Mouse (Mus musculus) forebrain, embryonic 11.5 days (tissue): ENCODE results near the gene Ica1. TPM values are rescaled to one million over a fixed set of nuclear protein-coding genes. Genes with fewer than 3 reads are reported as not detected.

Source experiments
- ATAC-seq: fragments of 200-750 bp; cut with Nextera tagmentation; replicated peaks from 2 replicates; pipeline ENCODE4 v1.8.0; 2017; ENCODE audit warnings: moderate TSS enrichment; ENCODE audit not compliant: low FRiP score
- DNase-seq: peaks from one replicate; pipeline ENCODE4 v3.0.0-alpha.2; 2017; ENCODE audit warnings: low spot score
- H3K27ac ChIP-seq: fragments of 300-500 bp; sonication (generic); 2 replicates; pipeline ENCODE4 v1.5.1; 2014; ENCODE audit warnings: low read depth, low read length
- H3K27me3 ChIP-seq: fragments of 300-500 bp; sonication (generic); 2 replicates; pipeline ENCODE4 v1.6.1; 2014; ENCODE audit warnings: mild to moderate bottlenecking, low read length, mixed read lengths; ENCODE audit not compliant: control insufficient read depth, insufficient read depth
- H3K36me3 ChIP-seq: fragments of 300-500 bp; sonication (generic); 2 replicates; pipeline ENCODE4 v1.6.1; 2014; ENCODE audit warnings: mild to moderate bottlenecking, low read length, moderate library complexity, mixed read lengths; ENCODE audit not compliant: control insufficient read depth, insufficient read depth
- H3K4me1 ChIP-seq: fragments of 300-500 bp; sonication (generic); replicated peaks from 2 replicates; pipeline ENCODE4 v1.6.1; 2014; ENCODE audit warnings: low read length, mixed read lengths; ENCODE audit not compliant: control insufficient read depth, insufficient read depth
- H3K4me2 ChIP-seq: fragments of 300-500 bp; sonication (generic); 2 replicates; pipeline ENCODE4 v1.6.1; 2014; ENCODE audit warnings: low read depth, mild to moderate bottlenecking, low read length, moderate library complexity, mixed read lengths; ENCODE audit not compliant: severe bottlenecking
- H3K4me3 ChIP-seq: fragments of 300-500 bp; sonication (generic); 2 replicates; pipeline ENCODE4 v1.5.1; 2014; ENCODE audit warnings: low read depth, low read length
- H3K9ac ChIP-seq: fragments of 300-500 bp; sonication (generic); 2 replicates; pipeline ENCODE4 v1.6.1; 2014; ENCODE audit warnings: low read length
- H3K9me3 ChIP-seq: fragments of 300-500 bp; sonication (generic); 2 replicates; pipeline ENCODE4 v1.6.1; 2016; ENCODE audit warnings: low read length, mixed read lengths; ENCODE audit not compliant: control insufficient read depth
- WGBS: fragments of 180-500 bp; shearing (Covaris S2); extraction: QIAGEN DNeasy Blood & Tissue Kit; methylation state at CpG from one replicate; pipeline ENCODE4 v1.1.7; 2014; 5-methylcytosine and 5-hydroxymethylcytosine counted together
- polyA plus RNA-seq: library from polyadenylated mRNA; unstranded; fragments of >200 nt; fragmentation: Nextera tagmentation; extraction: Ambion mirVana; gene quantifications from 2 replicates; pipeline ENCODE4 v1.2.1, GENCODE M21; 2014

The Ica1 gene
- polyA plus RNA-seq, 1 experiment from 2014 or later: 13.2 TPM

- ATAC-seq (0 out of 2 replicates have a peak, but pooled peaks have one; percentile 15), DNase-seq (no peak)
- Histone ChIP-seq H3K9ac (no peak overlapping the region), H3K4me2 (no peak overlapping the region), H3K27ac (no peak overlapping the region), H3K4me1 (peaks cover 10% of the 10 kb centered on the region), H3K36me3 (no peaks in the 10 kb centered on the region), H3K27me3 (no peaks in the 10 kb centered on the region), H3K9me3 (no peaks in the 10 kb centered on the region), H3K4me3 (no peak overlapping the region)
- WGBS: 62% methylated on average over 3 of the region's 3 CpGs
These were observed 115.1 kb downstream of the Ica1 start for GRCm38 (mm10) chr6:8663092-8663740.

- no peak overlapping the region for H3K9ac ChIP-seq
- H3K36me3 ChIP-seq: no peaks in the 10 kb centered on the region
- H3K4me2 ChIP-seq: no peak overlapping the region
- H3K4me1 ChIP-seq: peaks cover 10% of the 10 kb centered on the region
- ATAC-seq: no peak
- H3K27me3 ChIP-seq: no peaks in the 10 kb centered on the region
- H3K4me3 ChIP-seq: no peak overlapping the region
- no peak overlapping the region for H3K27ac ChIP-seq
- WGBS: 24% methylated on average over 4 of the region's 4 CpGs
- no peak for DNase-seq
- H3K9me3 ChIP-seq: no peaks in the 10 kb centered on the region
These were observed 116.9 kb downstream of the Ica1 start for GRCm38 (mm10) chr6:8661404-8661803.

GRCm38 (mm10) chr6:8660076-8660475, 118.2 kb downstream of the Ica1 start:
- no peaks in the 10 kb centered on the region for H3K27me3 ChIP-seq
- no peak overlapping the region for H3K4me3 ChIP-seq
- 84% methylated on average over 2 of the region's 2 CpGs for WGBS
- H3K27ac ChIP-seq: no peak overlapping the region
- ATAC-seq (no peak), DNase-seq (no peak)
- H3K36me3 ChIP-seq: no peaks in the 10 kb centered on the region
- H3K4me1 ChIP-seq: peaks cover 10% of the 10 kb centered on the region
- no peaks in the 10 kb centered on the region for H3K9me3 ChIP-seq
- no peak overlapping the region for H3K4me2 ChIP-seq
- no peak overlapping the region for H3K9ac ChIP-seq

- H3K4me3 ChIP-seq: no peak overlapping the region
- no peak overlapping the region for H3K4me2 ChIP-seq
- no peak overlapping the region for H3K27ac ChIP-seq
- H3K27me3 ChIP-seq: no peaks in the 10 kb centered on the region
- 22% methylated on average over 13 of the region's 13 CpGs for WGBS
- H3K9ac ChIP-seq: no peak overlapping the region; the same call in 1 of the 2 replicates
- H3K4me1 ChIP-seq: peaks cover 10% of the 10 kb centered on the region
- ATAC-seq (peak; percentile 72), DNase-seq (peak; percentile 60)
- H3K9me3 ChIP-seq: no peaks in the 10 kb centered on the region
- no peaks in the 10 kb centered on the region for H3K36me3 ChIP-seq
These were observed 118.9 kb downstream of the Ica1 start for GRCm38 (mm10) chr6:8659194-8659959.

DNA sequence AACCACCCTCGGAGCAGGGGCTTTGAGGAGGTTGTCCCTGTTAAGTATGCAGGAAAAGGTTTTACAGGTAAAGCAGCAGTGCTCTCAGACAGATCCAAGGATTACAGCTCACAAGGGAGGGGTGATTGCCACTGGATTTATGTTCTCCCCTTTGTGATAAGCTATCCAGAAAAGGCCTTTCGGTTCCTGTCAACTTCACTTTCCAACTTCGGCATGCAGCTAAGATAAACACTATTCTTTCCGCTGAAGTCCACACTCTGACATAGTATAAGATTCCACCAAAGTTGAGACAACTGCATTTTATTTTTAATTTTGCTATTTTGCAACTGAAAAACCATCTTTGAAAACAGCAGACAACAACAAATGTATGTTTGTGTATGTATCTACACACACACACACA, 119.9 kb downstream of the Ica1 start:
- Histone ChIP-seq H3K4me2 (no peak overlapping the region), H3K9me3 (no peaks in the 10 kb centered on the region), H3K27ac (no peak overlapping the region), H3K4me1 (peaks cover 10% of the 10 kb centered on the region), H3K27me3 (no peaks in the 10 kb centered on the region), H3K36me3 (no peaks in the 10 kb centered on the region), H3K9ac (no peak overlapping the region), H3K4me3 (no peak overlapping the region)
- WGBS: 71% methylated on average over 4 of the region's 4 CpGs
- DNase-seq (no peak), ATAC-seq (no peak)

GRCm38 (mm10) chr6:8657459-8657858, 120.8 kb downstream of the Ica1 start:
- 71% methylated on average over 3 of the region's 3 CpGs for WGBS
- no peak for ATAC-seq
- H3K27ac ChIP-seq: no peak overlapping the region
- no peaks in the 10 kb centered on the region for H3K36me3 ChIP-seq
- H3K4me1 ChIP-seq: peaks cover 8% of the 10 kb centered on the region
- DNase-seq: no peak
- H3K9ac ChIP-seq: no peak overlapping the region
- H3K9me3 ChIP-seq: no peaks in the 10 kb centered on the region
- no peak overlapping the region for H3K4me3 ChIP-seq
- no peak overlapping the region for H3K4me2 ChIP-seq
- H3K27me3 ChIP-seq: no peaks in the 10 kb centered on the region

GRCm38 (mm10) chr6:8655454-8655853, 122.8 kb downstream of the Ica1 start:
- Histone ChIP-seq H3K4me3 (no peak overlapping the region), H3K36me3 (no peaks in the 10 kb centered on the region), H3K27me3 (no peaks in the 10 kb centered on the region), H3K27ac (no peak overlapping the region), H3K4me1 (peaks cover 4% of the 10 kb centered on the region; the same call in 1 of the 2 replicates), H3K9ac (no peak overlapping the region), H3K4me2 (no peak overlapping the region), H3K9me3 (no peaks in the 10 kb centered on the region)
- DNase-seq (no peak), ATAC-seq (no peak)
- WGBS: 80% methylated on average over 2 of the region's 2 CpGs

GRCm38 (mm10) chr6:8650413-8650812, 127.9 kb downstream of the Ica1 start:
- Histone ChIP-seq H3K4me1 (no peaks in the 10 kb centered on the region), H3K27me3 (no peaks in the 10 kb centered on the region), H3K36me3 (no peaks in the 10 kb centered on the region), H3K9me3 (no peaks in the 10 kb centered on the region), H3K9ac (no peak overlapping the region), H3K4me3 (no peak overlapping the region), H3K27ac (no peak overlapping the region), H3K4me2 (no peak overlapping the region)
- DNase-seq (no peak), ATAC-seq (no peak)
- 90% methylated on average over 7 of the region's 7 CpGs for WGBS
